12 mouse cellular contexts compared by ENCODE assay signal in genomic region chr4:43613060-43613730, GRCm38 (mm10). TPM values are rescaled to one million over a fixed set of nuclear protein-coding genes. Genes with fewer than 3 reads are reported as not detected.
DNase-seq lines count a peak whose midpoint lies in the region; ATAC-seq and TF ChIP-seq lines count a peak whose summit lies in the region.
"Had no signal": no experiment of that assay in that cellular context is flagged by ENCODE, and none has a peak within 500 bp of the region (broad histone marks: within the 10 kb centered on the region; RNA-seq: fewer than 3 reads in every experiment).

No protein-coding gene starts in this region.

- H3K4me1 ChIP-seq in lung, adult 2 months (ENCODE audit: control insufficient read depth, insufficient read depth, low read length) = no peaks in the 10 kb centered on the region
- peaks cover 26% of the 10 kb centered on the region for H3K4me1 ChIP-seq in liver, embryonic 12.5 days
- peaks cover 22% of the 10 kb centered on the region for H3K4me1 ChIP-seq in megakaryocyte, embryonic 14.5 days
- H3K4me1 ChIP-seq: hindbrain, embryonic 15.5 days had no signal

- 44% methylated on average over 3 of the region's 3 CpGs for WGBS in lung, adult 2 months
- WGBS in liver, embryonic 12.5 days (ENCODE audit: insufficient replicate concordance) = 26% methylated on average over 3 of the region's 3 CpGs

- H3K27me3 ChIP-seq in liver, embryonic 12.5 days (replicated peaks) = no peaks in the 10 kb centered on the region
- no peaks in the 10 kb centered on the region for H3K27me3 ChIP-seq in megakaryocyte, embryonic 14.5 days (replicated peaks)
- H3K27me3 ChIP-seq: hindbrain, embryonic 15.5 days had no signal

- H3K9ac ChIP-seq in liver, embryonic 12.5 days = peak overlapping the region; percentile 54; the same call in 1 of the 2 replicates
- H3K9ac ChIP-seq: hindbrain, embryonic 15.5 days had no signal

- TF ChIP-seq POLR2A in lung, adult 2 months (IDR thresholded peaks at IDR 0.05; ENCODE audit: borderline replicate concordance, extremely low read depth, low read depth, low read length) = no peak; the same call in 1 of the 2 replicates

- no peak for TF ChIP-seq CTCF in lung, adult 2 months (IDR thresholded peaks at IDR 0.05; ENCODE audit: insufficient read depth, low read length)

- DNase-seq in lung, adult 18-20 months = peak; percentile 25 to 35
- DNase-seq in lung, adult 2 months = no peak
- no peak for DNase-seq in urinary bladder, adult 2 months (ENCODE audit: low spot score)
- DNase-seq: cerebellum, postnatal 36 days; gastrocnemius, postnatal 36 days had no signal

- ATAC-seq in common myeloid progenitor, adult 5-6 weeks (replicated peaks; ENCODE audit: low read depth, poor library complexity, severe bottlenecking) = peak; percentile 92
- ATAC-seq in liver, embryonic 12.5 days = peak; percentile 82
- ATAC-seq in activated CD4-positive, CD25-positive, alpha-beta regulatory T cell, adult 4 months = no peak

- H3K36me3 ChIP-seq in liver, embryonic 12.5 days = no peaks in the 10 kb centered on the region
- H3K36me3 ChIP-seq in megakaryocyte, embryonic 14.5 days (replicated peaks; ENCODE audit: low read length) = no peaks in the 10 kb centered on the region
- H3K36me3 ChIP-seq: hindbrain, embryonic 15.5 days had no signal

- no peaks in the 10 kb centered on the region for H3K9me3 ChIP-seq in liver, embryonic 12.5 days (replicated peaks)
- no peaks in the 10 kb centered on the region for H3K9me3 ChIP-seq in megakaryocyte, embryonic 14.5 days
- H3K9me3 ChIP-seq: hindbrain, embryonic 15.5 days had no signal

- peak overlapping the region; percentile 80 for H3K27ac ChIP-seq in liver, embryonic 12.5 days
- H3K27ac ChIP-seq: hindbrain, embryonic 15.5 days had no signal

- peak overlapping the region; percentile 52 for H3K4me2 ChIP-seq in liver, embryonic 12.5 days
- H3K4me2 ChIP-seq: hindbrain, embryonic 15.5 days had no signal

- H3K4me3 ChIP-seq in lung, adult 2 months (replicated peaks; ENCODE audit: extremely low read depth, low read depth, low read length) = no peak overlapping the region
- H3K4me3 ChIP-seq in liver, embryonic 12.5 days = peak overlapping the region; percentile 30; the same call in 1 of the 2 replicates
- H3K4me3 ChIP-seq in megakaryocyte, embryonic 14.5 days (replicated peaks) = peak overlapping the region; percentile 71
- H3K4me3 ChIP-seq: hindbrain, embryonic 15.5 days; myocyte had no signal

RNA-seq across cellular contexts. Expression of gene Npr2, which starts 18.5 kb away (rescaled TPM):
- 77.5 and 97.5 TPM in 2 replicates for polyA plus RNA-seq in lung, adult 2 months (2012; rRNA removed)
- total RNA-seq in common myeloid progenitor, adult 5-6 weeks (2017) = 0.39 and 0.96 TPM in 2 replicates
- 1.5 and 2.1 TPM in 2 replicates for polyA plus RNA-seq in liver, embryonic 12.5 days (2016; fragmentation: Nextera tagmentation; extraction: Ambion mirVana)
- polyA plus RNA-seq in megakaryocyte, embryonic 14.5 days (2012; ENCODE audit: insufficient read depth, low replicate concordance) = not detected in 2 replicates
- polyA plus RNA-seq in activated CD4-positive, CD25-positive, alpha-beta regulatory T cell, adult 4 months (2017; shearing (Covaris generic)) = not detected
- polyA plus RNA-seq in urinary bladder, adult 2 months (2012; rRNA removed) = 54.7 and 69.7 TPM in 2 replicates

RNA-seq across cellular contexts. Expression of gene Msmp, which starts 28.9 kb away (rescaled TPM):
- polyA plus RNA-seq in lung, adult 2 months (2012; rRNA removed) = 0.24 TPM in 1 of 2 replicates, not detected in the other
- not detected in 2 replicates for total RNA-seq in common myeloid progenitor, adult 5-6 weeks (2017)
- 1.1 TPM in 1 of 2 replicates, not detected in the other for polyA plus RNA-seq in liver, embryonic 12.5 days (2016; fragmentation: Nextera tagmentation; extraction: Ambion mirVana)
- polyA plus RNA-seq in megakaryocyte, embryonic 14.5 days (2012; ENCODE audit: insufficient read depth, low replicate concordance) = not detected in 2 replicates
- not detected for polyA plus RNA-seq in activated CD4-positive, CD25-positive, alpha-beta regulatory T cell, adult 4 months (2017; shearing (Covaris generic))
- polyA plus RNA-seq in urinary bladder, adult 2 months (2012; rRNA removed) = 0.44 TPM in 1 of 2 replicates, not detected in the other
- total RNA-seq: layer of hippocampus, postnatal 10 days had no signal
- polyA plus RNA-seq: myocyte had no signal

RNA-seq across cellular contexts. Expression of gene Gba2, which starts 34.5 kb away (rescaled TPM):
- polyA plus RNA-seq in lung, adult 2 months (2012; rRNA removed) = 19.4 and 26.0 TPM in 2 replicates
- 10.2 and 11.8 TPM in 2 replicates for total RNA-seq in common myeloid progenitor, adult 5-6 weeks (2017)
- polyA plus RNA-seq in liver, embryonic 12.5 days (2016; fragmentation: Nextera tagmentation; extraction: Ambion mirVana) = 23.5 and 23.6 TPM in 2 replicates
- polyA plus RNA-seq in megakaryocyte, embryonic 14.5 days (2012; ENCODE audit: insufficient read depth, low replicate concordance) = 9.1 and 40.1 TPM in 2 replicates
- 10 to 100 TPM; 12.7 to 14.4 TPM for polyA plus RNA-seq in activated CD4-positive, CD25-positive, alpha-beta regulatory T cell, adult 4 months (2017; shearing (Covaris generic))
- polyA plus RNA-seq in urinary bladder, adult 2 months (2012; rRNA removed) = 15.1 and 16.8 TPM in 2 replicates

RNA-seq across cellular contexts. Expression of gene Rgp1, which starts 34.7 kb away (rescaled TPM):
- 39.0 and 47.3 TPM in 2 replicates for polyA plus RNA-seq in lung, adult 2 months (2012; rRNA removed)
- 14.4 and 35.2 TPM in 2 replicates for total RNA-seq in common myeloid progenitor, adult 5-6 weeks (2017)
- 17.4 and 18.0 TPM in 2 replicates for polyA plus RNA-seq in liver, embryonic 12.5 days (2016; fragmentation: Nextera tagmentation; extraction: Ambion mirVana)
- polyA plus RNA-seq in megakaryocyte, embryonic 14.5 days (2012; ENCODE audit: insufficient read depth, low replicate concordance) = 26.9 and 28.2 TPM in 2 replicates
- polyA plus RNA-seq in activated CD4-positive, CD25-positive, alpha-beta regulatory T cell, adult 4 months (2017; shearing (Covaris generic)) = 10 to 100 TPM; 10.8 to 12.4 TPM
- 34.9 and 35.1 TPM in 2 replicates for polyA plus RNA-seq in urinary bladder, adult 2 months (2012; rRNA removed)

RNA-seq across cellular contexts. Expression of gene Spag8, which starts 40.2 kb away (rescaled TPM):
- polyA plus RNA-seq in lung, adult 2 months (2012; rRNA removed) = 12.1 and 14.7 TPM in 2 replicates
- total RNA-seq in common myeloid progenitor, adult 5-6 weeks (2017) = not detected in 2 replicates
- polyA plus RNA-seq in liver, embryonic 12.5 days (2016; fragmentation: Nextera tagmentation; extraction: Ambion mirVana) = 0.20 and 0.36 TPM in 2 replicates
- polyA plus RNA-seq in megakaryocyte, embryonic 14.5 days (2012; ENCODE audit: insufficient read depth, low replicate concordance) = not detected in 2 replicates
- polyA plus RNA-seq in activated CD4-positive, CD25-positive, alpha-beta regulatory T cell, adult 4 months (2017; shearing (Covaris generic)) = not detected
- polyA plus RNA-seq in urinary bladder, adult 2 months (2012; rRNA removed) = 1.0 and 1.3 TPM in 2 replicates
- total RNA-seq: gastrocnemius, postnatal 36 days had no signal

Comparison
In these comparisons a context has a peak if more than half of its experiments do, and no peak if none do; other contexts are left out.
1. DNase-seq: peak in lung, adult 18-20 months (2 of 2); none in lung, adult 2 months (single experiment) and urinary bladder, adult 2 months (single experiment).
2. RNA of gene Npr2, which starts 18.5 kb away (polyA plus RNA-seq): 77.5 to 97.5 TPM in lung, adult 2 months and 54.7 to 69.7 TPM in urinary bladder, adult 2 months; 1.5 to 2.1 TPM in liver, embryonic 12.5 days, not detected in megakaryocyte, embryonic 14.5 days and not detected in activated CD4-positive, CD25-positive, alpha-beta regulatory T cell, adult 4 months; every median in the first group is over 10 times any median in the second.